Mouse (Mus musculus): ENCODE data around the gene Scrt2.

DNA sequence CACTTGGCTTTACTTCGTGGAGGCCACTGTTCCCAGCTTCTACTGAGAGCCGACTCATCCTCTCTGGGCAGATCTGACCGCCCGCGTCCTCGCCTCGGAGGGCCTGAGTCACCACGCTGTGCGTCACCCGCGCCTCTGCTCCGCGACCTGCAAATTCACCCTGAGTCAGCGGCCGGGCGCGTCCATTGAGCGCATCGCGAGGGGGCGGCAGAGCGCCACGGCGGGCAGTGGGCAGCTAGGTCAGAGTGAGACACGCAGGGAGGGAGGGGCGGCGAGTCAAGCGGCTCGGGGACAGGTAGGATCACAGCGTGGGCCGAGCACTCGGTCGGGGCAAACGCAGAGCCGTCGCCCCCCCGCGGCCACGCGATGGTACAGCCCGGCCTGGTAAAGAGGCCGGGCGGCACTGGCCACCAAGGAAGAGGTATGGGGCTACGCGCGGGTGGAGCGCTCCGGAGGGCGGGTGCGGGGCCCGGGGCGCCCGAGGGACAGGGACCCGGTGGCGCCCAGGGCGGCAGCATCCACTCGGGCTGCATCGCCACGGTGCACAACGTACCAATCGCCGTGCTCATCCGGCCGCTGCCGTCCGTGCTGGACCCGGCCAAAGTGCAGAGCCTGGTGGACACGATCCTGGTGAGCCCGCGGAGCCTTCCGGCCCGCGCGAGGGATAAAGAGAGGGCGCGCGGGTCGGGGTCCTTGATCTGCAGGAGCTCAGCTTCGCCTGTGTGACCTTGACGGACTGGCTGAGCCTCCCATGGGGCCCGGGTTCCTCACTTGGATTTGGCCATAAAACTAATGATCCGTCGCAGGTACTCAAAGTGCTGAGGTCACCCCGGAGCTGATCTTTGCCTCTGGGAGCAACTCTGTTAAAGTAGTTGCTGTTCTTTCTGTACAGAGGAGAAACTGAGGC lies 24.2 kb downstream of the Scrt2 start, which contains the start of gene Srxn1:
- TF ChIP-seq CTCF (IDR thresholded peaks at IDR 0.05; ENCODE audit: low read depth, low read length) (no peak), POLR2A (IDR thresholded peaks at IDR 0.05; ENCODE audit: borderline replicate concordance, low read depth, low read length) (peak; percentile 88; the same call in 1 of the 2 replicates)

All from bone marrow macrophage, adult 2 months (primary cell).